Mouse (Mus musculus) right cerebral cortex, postnatal 10 days (tissue): ENCODE measurements around the gene Rab20.
A peak's percentile ranks its signal among the peaks of the same experiment; 100 is the strongest.
"Not testable (repeated sequence)": the region's sequence is repeated elsewhere in the genome, so short reads cannot be mapped to it uniquely, and the experiment has no call there.

Experiments
- DNase-seq, 2 experiments: peaks; one replicate each; pipeline ENCODE4 v3.0.0; 2021; ENCODE audit warnings: low spot score in 2 of 2

Gene Rab20

DNA sequence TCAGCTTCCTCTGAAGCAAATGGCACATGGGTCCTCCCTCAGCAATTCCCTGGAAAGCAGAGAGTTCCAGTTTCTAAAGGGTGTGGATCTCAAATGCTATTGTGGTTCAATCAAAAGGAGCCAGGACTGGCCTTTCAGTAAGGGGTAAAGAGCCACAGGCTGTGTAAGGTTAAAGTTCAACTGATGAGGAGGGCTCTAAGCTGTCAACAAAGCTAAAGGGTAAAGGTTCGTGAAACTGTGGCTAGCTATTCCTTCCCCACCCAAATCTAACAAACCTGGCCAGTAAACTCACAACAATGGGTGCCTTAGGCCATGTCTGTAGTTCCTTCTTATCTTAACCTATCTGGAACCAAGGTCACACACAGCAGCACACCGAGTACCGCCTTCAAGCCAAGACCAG lies 3.4 kb upstream of the Rab20 start:
- no peak for DNase-seq

DNA sequence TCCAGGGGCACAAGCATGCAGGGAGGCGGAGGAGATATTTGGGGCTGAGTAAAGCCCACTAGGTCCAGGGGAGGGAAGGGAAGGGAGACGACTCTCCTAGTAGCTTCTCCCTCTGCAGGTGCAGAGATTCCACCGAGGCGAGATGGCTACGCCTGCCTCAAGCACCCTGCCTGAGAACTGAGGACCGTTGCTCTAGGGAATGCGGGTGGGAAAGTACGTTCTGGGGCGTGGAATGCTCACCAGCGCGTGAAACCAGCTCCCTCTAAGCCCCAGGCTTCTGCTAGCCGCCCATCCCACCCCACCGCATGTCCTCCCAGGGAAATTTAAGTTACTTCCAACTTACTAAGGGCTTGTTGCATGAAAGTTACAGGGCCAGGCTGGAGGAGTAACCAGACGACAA lies 1.1 kb upstream of the Rab20 start:
- no peak for DNase-seq

DNA sequence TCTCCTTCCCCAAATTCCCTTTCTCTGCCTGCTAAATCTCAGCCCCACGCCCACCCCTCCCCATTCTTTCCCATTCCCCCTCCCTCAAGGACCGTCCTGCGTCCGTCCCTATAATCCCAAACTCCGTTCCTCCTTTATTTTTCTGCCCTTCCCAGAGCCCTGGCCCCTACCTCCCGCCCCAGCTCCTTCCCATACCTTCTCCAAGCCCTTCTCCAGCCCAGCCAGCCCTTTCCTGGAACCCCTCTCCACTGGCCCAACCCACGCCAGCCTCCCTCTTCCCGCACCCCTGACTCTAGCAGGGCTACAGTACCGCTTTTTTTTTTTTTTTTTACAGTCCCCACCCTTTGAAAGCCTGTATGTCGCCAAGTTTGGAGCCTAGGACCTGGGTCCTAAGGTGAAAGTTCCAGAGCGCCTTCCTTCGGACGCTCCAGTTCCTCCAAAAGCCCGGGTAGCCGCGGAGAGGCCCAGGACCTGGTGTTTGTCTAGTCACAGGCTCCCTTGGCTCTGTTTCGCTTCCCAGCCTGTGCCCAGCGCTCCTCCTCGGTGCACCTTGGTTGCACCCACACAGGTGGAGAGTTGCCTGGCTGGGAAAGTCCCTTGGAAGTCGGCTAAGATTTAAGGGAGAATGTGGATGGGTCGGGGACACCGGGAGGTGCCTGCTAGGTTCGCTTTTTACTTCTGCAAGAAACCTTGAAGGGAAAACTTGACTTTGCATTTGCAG lies 457 bp upstream of the Rab20 start:
- DNase-seq = no peak

DNA sequence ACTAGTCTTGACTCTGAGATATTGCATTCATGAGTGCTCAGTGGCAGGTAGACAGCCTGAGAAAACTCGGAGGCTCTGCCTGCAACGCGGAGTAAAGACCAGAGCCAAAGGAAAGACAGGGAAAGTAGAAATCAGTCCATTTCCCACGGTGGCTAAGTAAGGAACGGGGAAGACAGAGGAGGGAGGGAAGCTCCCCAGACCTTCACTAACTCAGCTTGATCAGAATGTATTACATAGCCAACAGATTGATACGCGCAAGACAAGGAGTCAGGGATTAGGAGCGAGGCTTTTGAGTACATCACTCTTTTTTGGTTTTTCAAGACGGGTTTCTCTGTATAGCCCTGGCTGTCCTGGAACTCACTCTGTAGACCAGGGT lies 1.3 kb downstream of the Rab20 start:
- DNase-seq = no peak

DNA sequence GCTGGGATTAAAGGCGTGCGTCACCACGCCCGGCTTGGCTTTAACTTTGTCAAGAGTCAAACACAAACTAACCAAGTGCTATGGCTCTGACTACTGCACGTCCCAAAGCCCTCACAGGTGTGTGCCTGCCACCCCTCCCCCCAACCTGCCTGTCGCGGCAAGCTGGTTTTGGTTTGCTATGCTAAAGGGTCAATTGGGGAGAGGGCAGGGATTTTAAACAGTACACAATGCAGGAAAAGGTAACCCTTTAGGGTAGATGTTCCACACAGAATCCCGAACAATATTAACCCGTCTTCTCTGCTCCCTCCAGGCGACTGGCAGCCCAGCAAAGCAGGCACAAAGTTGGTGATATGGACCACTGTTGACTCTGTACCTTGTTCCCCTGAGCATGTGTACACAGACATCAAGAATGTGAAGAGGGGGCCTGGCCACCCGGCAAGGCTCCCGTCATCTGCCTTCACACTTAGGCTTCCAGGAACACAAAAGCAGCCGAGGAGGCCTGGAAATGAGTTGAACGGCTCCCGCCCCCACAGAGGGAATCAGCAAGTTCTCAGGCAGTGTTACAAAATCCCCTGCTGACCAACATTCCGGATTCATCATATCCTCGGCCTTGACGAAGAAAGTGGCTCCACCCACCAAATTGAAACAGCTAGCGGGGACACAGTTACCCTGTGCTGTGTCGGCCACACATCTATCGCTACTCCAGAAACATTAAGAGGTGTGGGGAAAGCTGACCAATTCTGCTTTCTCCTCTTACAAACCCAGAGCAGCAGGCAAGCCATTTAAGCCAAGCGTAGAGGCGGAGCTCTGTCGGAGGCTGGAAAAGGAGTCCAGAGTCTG lies 2.0 kb downstream of the Rab20 start:
- DNase-seq = no peak

DNA sequence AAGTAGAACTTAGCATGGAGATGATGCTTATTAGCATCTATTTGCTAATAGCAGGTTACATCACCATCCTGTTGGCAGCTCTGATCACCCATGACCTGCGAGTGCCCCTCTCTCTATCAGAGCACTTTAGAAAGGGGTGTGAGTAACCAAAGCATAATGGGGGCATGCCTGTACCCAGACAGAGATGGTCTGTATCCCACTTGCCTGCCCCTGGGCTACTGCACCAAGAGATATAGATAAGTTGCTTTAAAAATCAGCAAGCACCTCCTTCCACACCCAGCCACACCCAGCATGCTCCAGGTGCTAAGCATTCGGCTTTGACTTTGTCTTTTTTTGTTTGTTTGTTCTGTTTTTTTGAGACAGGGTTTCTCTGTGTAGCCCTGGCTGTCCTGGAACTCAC lies 2.6 kb downstream of the Rab20 start:
- DNase-seq = no peak

DNA sequence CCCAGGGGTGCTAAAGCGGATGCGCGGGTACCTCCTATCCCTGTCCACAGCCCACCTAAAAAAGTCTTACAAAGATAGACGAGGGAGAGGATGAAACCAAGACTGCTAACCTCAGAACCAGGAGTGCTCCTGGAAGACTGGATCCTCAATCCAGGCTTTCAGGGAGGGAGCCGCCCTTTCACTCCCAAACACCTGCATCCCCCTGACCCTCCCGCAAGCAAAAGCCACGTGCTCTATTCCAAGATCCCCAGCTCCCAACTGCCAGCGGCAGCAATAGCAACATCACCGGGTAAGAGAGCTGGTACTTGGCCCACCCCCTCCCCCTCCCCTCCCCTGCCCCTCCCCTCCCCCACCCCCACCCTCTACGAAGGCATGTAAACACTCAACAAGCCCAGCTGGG lies 3.1 kb downstream of the Rab20 start:
- DNase-seq = no peak

DNA sequence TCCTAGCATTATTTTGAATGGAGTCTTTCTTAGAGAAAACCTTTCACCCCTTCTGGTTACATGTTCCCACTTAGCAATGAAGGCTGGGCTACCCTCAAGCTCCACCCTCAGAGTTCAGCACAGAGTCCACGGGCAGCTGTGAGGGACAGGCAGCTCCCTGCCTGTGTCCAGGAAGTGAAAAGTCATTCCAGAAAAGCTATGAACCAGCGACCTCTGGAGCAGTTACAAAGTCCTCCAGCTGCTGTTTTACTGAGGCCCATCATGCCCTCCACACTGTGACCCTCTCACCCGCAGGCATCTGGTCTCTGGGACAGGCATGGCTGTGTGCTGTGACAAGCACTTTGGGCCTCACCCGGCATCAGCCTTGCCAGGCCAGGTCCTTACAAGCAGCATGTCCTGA lies 5.4 kb downstream of the Rab20 start:
- DNase-seq = no peak

DNA sequence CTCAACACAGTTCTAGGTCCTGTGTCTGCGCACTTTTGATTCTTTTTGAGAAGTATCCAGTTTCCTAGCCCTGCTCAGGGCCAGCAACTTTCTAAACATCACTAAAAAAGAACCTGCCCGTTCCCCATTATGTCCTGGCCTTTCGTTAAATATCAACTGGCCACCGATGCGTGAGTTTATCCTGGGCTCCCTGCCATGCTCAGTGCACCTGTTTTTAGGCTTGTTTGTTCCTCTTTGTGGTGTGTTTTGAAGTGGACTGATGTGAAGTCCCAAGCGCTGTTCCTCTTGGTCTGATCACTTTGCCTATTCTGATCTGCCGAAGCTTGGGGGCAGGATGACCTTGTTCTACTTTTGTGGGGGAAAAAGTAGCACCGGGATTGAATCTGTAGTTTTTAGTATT lies 7.2 kb downstream of the Rab20 start:
- DNase-seq = no peak

DNA sequence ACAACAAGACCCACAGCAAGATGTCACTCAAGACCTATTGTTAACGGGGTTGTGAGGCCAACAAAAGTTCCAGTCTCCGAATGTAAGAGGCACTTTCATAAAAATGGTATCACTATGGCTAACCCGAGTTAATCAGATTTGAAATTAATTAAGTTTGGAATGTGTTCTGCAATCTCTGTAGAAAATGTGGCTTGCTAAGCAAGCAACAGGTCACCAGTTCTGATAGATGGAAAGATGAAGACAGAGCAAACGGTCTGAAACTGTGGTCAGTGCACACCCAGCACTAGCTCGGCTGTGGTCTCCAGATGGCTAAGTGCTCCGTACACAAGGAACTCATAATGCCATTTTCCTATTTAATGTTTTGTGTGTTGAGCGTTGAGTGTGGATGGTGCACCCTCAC lies 7.8 kb downstream of the Rab20 start:
- DNase-seq = no peak

DNA sequence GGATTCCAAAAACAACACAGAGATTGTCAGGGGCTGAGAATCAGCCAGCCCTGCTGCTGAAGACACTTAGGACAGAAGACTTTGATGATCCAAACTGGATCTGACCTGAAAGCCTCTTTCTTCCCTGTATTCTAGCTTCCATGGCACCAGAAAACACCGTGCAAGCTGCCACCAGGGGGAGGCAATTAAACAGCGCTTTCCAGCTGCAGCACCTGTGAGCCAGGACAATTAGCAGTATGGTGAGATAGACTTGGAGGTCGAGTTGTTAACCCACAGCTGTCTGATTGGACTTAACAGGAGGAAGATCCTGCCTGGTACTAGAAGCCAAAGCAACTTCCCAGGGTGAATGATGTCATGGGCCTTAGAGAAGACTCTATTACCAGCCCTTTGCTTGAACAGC lies 9.4 kb downstream of the Rab20 start:
- peak in 1 of 2 experiments; percentile 55 for DNase-seq

DNA sequence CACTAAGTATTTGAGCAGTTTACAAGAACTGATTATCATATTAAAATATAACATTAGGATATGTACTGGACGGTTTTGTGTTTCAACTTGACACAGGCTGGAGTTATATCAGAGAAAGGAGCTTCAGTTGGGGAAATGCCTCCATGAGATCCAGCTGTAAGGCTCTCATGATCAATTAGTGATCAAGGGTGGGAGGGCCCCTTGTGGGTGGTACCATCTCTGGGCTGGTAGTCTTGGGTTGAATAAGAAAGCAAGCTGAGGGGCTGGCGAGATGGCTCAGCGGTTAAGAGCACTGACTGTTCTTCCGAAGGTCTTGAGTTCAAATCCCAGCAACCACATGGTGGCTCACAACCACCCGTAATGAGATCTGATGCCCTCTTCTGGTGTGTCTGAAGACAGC lies 12.0 kb downstream of the Rab20 start:
- not testable (repeated sequence) for DNase-seq

DNA sequence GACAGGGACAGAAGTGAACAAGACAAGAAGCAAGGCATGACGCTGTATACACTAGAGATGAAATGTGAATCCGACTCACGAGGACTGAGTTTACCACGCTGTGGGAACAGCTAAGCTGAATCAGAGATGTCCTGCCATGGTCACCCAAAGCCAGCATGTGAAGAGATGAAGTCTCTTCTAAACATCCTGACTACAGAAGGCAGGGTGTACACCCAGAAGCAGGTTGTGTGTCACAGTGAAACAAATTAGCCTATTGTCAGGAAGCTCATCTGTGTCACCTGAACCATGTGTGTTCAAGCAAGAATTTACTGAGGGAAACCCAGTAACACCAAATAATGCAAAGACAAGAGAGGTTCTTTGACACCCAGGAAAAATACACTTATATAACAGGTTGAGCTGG lies 12.9 kb downstream of the Rab20 start:
- no peak for DNase-seq

DNA sequence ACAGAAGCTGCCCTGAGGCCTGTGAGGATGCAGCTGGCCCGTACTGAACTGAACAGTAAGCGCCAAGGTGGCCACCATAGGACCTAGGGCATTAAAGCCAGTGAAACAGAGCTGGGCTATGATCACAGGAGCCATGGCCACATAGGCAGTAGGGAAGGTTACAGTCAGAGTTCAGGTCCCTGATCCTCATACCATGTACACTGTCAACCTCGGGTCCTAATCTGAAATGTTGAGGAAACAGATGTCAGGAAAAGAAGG lies 13.9 kb downstream of the Rab20 start:
- DNase-seq = no peak

DNA sequence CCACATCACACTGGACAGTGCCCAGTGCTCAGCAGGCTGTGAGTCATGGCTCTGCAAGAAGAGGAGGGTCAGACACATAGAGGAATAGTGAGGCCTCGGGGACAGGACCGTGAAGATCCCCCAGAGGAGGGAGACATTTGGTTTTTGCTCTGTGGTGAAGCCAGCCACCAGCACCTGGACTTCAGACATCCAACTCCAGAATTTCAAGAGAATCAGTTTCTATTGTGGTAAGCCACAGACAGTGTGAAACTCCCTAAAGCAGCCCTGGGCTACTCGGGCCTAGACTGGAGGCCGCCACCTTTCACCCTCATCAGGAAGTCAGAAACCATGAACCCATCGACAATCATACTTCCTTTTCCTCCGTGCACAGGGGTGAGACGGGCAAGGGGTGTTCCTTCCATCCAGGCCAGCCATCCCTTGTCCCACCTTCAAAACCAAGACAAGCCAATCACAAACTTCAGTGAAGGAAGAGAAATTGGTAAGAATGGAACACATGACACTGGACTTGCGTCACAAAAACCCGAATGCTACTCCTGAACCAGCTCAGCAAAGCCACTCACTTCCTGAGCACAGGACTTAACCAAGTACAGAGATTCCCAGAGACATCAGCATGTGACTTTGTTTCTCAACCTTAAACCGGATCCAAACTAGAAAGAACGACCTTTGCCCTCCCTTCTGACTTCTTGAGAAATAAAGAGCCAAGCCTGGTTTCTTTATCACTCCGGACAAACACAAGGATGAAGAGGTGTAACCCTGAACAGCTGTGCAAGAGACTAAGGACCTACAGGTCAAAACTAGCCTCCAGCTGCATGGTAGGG lies 14.4 kb downstream of the Rab20 start:
- DNase-seq = no peak

DNA sequence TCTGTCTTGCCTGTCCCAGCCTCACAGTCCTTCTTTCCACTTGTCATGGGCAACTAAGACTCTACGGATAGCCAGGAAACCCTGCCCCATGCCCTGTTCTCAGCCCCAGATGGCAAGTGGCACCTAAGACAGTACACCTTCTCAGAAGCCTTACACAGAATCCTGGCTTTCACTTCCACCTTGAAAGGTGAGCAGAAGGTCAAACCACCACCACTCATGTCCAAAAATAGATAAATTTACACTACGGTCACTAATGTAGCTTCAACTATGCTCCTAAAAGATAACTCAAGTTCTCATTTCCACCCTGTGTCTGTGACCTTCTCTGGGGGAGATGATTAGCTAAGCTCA lies 15.0 kb downstream of the Rab20 start:
- no peak for DNase-seq

DNA sequence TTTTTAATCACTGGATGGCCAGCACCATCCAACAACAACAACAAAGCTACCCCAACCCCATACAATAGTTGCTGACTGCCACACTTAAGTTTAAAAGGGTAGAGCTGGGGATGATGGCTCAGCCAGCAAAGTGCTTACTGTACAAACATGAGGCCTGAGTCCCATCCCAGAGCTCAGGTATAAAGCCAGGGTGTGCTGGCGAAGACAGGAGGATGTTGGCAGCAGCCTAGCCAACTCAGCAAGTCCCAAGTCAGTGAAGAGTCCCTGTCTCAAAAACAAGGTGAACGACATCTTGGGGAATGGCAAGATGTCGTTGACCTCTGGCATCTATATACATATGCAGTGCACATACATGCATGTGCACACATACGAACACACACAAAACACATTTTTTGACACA lies 15.9 kb downstream of the Rab20 start:
- DNase-seq = no peak

DNA sequence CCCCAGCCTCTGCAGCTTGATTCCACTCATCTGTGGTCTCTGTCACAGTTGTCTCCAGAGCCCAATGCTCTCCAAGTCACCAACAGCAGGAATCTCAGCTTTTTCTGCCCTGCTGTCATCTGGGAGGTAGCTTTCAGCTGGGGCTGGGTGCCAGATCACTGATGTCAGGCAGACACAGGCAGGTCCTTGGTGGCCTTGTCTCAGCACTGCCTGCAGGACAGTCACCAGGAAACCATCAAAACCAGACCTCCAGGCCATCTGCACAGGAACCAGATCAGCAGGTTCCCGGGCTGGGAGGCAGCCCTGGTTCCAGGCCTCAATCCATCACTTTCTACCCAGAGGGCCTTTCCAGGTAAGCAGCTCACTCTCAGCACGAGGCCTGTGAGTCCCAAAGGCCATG lies 16.7 kb downstream of the Rab20 start:
- DNase-seq = no peak

DNA sequence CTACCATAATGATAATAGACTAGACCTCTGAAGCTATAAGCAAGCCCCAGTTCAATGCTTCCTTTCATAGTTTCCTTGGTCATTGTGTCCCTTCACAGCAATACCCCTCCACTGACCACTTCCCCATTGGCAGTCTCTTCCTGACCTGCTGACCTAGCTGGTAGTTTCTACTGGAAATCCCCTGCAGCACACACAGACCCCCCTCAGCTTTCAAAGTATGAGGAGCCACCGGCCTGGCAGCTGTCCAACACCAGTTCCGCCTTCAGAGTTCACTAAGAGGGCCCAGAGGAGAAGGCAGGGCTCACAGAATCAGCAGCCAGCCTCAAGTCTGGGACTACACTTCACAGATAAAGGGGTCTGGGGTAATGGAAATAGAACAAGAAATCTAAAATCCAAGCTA lies 17.6 kb downstream of the Rab20 start:
- DNase-seq = peak; percentile 63 to 78

DNA sequence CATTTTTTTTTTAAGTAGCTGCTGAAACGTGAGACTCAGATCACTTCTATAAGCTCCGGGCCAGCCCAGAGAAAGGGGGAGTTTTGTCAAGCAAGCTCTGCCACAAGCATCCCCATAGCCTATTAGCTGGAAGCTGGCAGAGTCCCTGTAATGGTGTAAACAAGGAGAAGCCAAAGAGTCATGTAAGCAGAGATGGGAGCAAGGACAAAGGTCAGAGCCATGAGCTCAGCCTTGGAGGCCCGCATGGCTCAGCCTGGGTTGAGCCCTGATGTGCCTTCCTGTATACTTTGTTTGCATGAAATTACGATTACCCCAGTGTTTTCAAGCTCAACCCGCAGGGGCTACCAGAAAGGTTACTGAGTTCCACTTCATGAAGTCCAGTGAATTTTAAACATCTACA lies 19.5 kb downstream of the Rab20 start:
- DNase-seq = no peak

DNA sequence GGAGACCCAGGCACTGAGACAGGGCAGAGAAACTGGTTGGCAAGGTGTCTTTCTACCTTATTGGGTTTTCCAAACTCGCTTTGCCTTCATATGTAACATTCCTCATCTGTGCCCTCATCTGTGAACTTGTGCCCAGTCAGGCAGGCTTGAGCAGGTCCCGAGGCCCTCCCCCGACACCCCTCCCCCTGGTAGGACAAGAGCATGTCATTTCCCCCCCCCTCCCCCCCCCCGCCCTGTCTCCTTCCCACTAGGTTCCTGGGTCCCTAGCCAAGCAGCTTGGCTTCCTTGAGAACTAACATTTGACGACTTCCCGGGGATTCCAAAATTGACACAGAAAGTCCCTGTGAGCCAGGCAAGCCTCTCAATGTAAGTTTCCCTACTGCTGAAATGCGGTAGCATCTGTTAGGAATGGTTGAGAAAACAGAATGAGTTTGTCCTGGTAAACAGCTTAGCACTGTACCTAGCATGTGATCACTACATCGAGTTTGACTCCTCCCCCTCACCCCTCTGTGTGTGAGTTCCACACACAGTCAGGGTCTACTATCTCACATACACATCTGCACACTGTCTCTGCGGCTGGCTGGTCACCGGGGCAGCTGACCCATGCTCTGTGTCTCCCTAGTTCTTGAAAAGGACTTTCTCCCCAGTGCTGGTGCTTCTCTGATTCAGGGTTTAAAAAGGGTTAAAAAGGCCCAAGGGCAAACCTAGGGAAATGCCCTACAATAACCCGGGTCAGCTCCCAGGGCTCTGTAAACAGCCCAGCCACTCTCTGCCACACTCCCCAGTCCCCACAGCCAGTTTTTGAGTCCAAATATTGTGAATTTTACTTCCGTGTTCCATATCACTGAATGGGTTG lies 20.3 kb downstream of the Rab20 start:
- no peak for DNase-seq

DNA sequence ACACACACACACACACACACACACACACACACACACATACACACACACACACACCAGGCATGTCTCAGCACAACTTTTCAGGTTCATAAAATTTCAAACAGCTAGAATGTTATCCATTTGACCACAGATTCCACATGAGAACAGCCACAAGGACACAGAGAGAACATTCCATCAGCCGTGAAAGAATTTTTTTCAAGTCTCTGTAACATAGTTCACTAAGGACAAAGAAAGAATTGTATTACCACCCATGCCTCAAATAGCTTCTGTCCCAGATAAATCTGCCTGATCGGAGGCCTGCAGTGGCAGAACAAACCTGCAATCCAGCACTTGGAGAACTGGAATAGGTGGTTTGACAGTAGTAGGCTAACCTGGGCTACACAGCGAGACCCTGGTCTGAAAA lies 21.2 kb downstream of the Rab20 start:
- DNase-seq = no peak
